Mouse (Mus musculus) spleen, adult 2 months (tissue): ENCODE measurements at regions not wholly inside any gene's neighbourhood (a gene's known extent, or its start where the extent isn't known, plus 50 kb on each side); places are given as distances from the start of the nearest gene placed in this dataset.

ENCODE experiments used
- CTCF ChIP-seq: fragments of 200-500 bp; IDR thresholded peaks from 2 replicates; pipeline ENCODE4 v1.5.1; 2011; ENCODE audit warnings: mild to moderate bottlenecking, inconsistent platforms; ENCODE audit not compliant: insufficient read depth, insufficient read length, insufficient replicate concordance; ENCODE audit errors: extremely low read depth
- POLR2A ChIP-seq: fragments of 200-500 bp; IDR thresholded peaks from 2 replicates; pipeline ENCODE4 v1.6.1; 2011; ENCODE audit warnings: low read depth, low read length, inconsistent platforms

DNA sequence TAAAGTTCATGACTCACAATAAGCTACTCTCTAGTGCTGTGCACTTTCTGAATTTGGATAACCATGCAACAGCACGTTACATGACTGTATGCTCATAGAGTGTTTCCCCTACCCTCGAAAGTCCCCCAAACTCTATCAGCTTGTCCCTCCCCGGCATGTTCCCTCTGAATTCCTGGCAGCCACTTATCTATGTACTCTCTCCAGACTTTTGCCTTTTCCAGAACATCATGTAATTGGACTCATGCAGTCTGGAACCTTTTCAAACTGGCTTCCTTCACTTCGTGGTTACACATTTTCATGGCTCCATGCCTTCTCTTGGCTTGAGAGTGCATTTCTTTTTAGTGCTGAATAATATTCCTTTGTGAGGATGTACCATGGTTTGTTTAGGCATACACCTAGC, 436.8 kb upstream of the Kif2a start:
- no peak for TF ChIP-seq CTCF
- TF ChIP-seq POLR2A = no peak
